Mouse (Mus musculus): ENCODE data around the gene Immp2l.

DNA sequence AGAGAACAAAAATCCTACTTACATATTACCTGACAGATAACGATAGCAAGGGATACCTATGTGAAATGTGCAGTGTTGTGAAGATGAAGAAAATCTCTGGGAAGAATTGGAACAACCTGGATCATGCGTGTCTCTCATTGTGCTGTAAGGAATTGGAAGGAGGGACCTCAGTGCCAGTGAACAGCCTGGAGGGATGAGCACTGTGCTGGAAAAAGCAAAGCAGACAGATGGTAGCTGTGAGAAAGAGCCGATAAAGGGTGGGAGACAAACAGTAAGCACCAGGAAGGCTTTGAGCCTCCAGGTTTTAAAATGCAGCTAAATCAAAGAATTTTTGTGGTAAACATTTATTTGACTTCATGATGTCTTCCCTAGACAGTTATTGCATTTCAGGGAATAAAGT, 591.4 kb downstream of the Immp2l start:
- TF ChIP-seq CTCF (IDR thresholded peaks at IDR 0.05; ENCODE audit: extremely low read depth, insufficient read length, insufficient replicate concordance, low read depth, low read length) (no peak), POLR2A (IDR thresholded peaks at IDR 0.05; ENCODE audit: low read depth, low read length) (no peak)

All from small intestine, adult 2 months (tissue).